Mouse (Mus musculus) ES-E14 (cell line): ENCODE measurements at regions not wholly inside any gene's neighbourhood (a gene's known extent, or its start where the extent isn't known, plus 50 kb on each side); places are given as distances from the start of the nearest gene placed in this dataset.

ENCODE experiments used
- CHD2 ChIP-seq: IDR thresholded peaks from 2 replicates; pipeline ENCODE4 v1.6.1; 2014; ENCODE audit warnings: mild to moderate bottlenecking, low read depth, low read length, inconsistent platforms
- HCFC1 ChIP-seq: IDR thresholded peaks from 2 replicates; pipeline ENCODE4 v1.6.1; 2012; ENCODE audit warnings: low read length, inconsistent platforms, borderline replicate concordance; ENCODE audit not compliant: insufficient read depth
- MAFK ChIP-seq: IDR thresholded peaks from 2 replicates; pipeline ENCODE4 v1.6.1; 2014; ENCODE audit warnings: mild to moderate bottlenecking, low read depth, low read length, inconsistent platforms; ENCODE audit not compliant: insufficient read depth
- ZC3H11A ChIP-seq: IDR thresholded peaks from 2 replicates; pipeline ENCODE4 v1.6.1; 2012; ENCODE audit warnings: low read depth, mild to moderate bottlenecking, inconsistent platforms, low read length, borderline replicate concordance
- ZNF384 ChIP-seq: IDR thresholded peaks from 2 replicates; pipeline ENCODE4 v1.6.1; 2012; ENCODE audit warnings: low read depth, low read length, inconsistent platforms

GRCm38 (mm10) chr13:31223016-31223415, 249.0 kb downstream of the Gm5447 start:
- TF ChIP-seq ZNF384 (no peak), HCFC1 (no peak), MAFK (no peak), CHD2 (no peak), ZC3H11A (no peak)
